Mouse (Mus musculus) spleen, adult 10 weeks (tissue): ENCODE measurements around the gene Efcab7. TPM values are rescaled to one million over a fixed set of nuclear protein-coding genes. Genes with fewer than 3 reads are reported as not detected.

Experiments
- polyA plus RNA-seq: library from polyadenylated mRNA; stranded (reverse); fragments of 350-450 nt; fragmentation: Illumina TruSeq; extraction: RNeasy Lipid Tissue Mini Kit (QIAGEN cat#74804); gene quantifications from one replicate; pipeline ENCODE4 v1.2.3, GENCODE M21; 2015; ENCODE audit warnings: low replicate concordance; ENCODE audit not compliant: insufficient read depth

The Efcab7 gene
- polyA plus RNA-seq: 7.9 TPM

DNA sequence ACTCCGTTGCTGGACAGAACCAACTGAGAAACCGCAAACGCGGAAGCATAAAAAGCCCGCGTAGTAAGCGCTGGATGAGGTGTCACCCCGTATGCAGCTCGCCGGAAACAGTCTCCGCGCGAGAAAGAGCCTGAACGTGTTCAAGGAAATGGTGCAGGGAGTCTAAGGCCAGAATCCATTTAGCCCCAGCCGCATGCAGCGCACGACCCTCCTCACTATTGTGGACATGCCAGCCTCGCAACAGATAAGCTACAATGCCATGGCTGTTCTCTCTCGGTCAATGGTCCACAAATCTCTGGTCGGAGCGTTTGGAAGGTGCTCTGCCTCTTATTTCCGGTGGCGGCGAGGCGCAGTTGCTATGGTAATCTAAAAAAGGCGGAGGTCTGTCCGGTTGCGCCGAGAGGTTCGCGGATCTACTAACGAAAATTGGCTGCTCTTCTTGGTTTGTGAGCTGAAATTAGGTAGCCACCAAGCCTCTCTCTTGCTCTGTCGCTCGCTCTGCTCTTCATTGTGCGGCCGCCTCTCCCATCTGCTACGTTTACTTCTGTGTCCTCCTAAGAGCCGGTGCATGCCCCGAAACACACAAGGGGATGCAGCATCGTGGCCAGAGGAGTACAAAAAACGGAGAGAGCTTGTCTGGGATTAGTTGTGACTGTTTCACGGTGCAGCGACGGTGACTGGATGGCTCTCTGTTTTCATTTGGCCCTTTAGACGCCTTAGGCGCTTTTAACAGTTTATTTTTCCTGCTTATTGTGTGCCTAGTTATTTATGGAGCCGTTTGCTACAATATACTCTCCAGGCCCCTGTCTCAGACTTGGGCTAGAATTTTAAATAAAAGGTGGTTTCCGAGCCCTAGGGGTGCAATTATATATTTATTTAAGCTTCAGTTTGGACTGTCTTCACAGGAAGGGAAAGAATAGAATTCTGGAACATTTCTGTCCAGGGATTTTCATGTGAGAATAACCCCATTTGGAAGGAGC is at the start of gene Efcab7:
Gene Efcab7, plus strand, starts transcription at position 105 of the 980 bp plus-strand sequence.

GRCm38 (mm10) chr4:99929149-99929612 is 100.2 kb downstream of the Efcab7 start, which contains the start of gene Pgm1:
TSS of gene Pgm1 (plus strand) at chr4:99929414.

GRCm38 (mm10) chr4:99929613-99930517 is 100.9 kb downstream of the Efcab7 start, which contains the start of gene Itgb3bp:
TSS of gene Itgb3bp (minus strand) at chr4:99929813.

Other genes starting within 250 kb of the Efcab7 start
- not detected for gene Foxd3, start 172.9 kb upstream of the Efcab7 start, polyA plus RNA-seq
- gene Alg6, start 113.5 kb upstream of the Efcab7 start, polyA plus RNA-seq: 11.8 TPM
- 17.4 TPM for gene Pgm1, start 100.2 kb downstream of the Efcab7 start, polyA plus RNA-seq
- gene Itgb3bp, start 100.6 kb downstream of the Efcab7 start, polyA plus RNA-seq: 17.3 TPM